Mouse (Mus musculus): ENCODE data around the gene Mecom.

Gene Mecom

DNA sequence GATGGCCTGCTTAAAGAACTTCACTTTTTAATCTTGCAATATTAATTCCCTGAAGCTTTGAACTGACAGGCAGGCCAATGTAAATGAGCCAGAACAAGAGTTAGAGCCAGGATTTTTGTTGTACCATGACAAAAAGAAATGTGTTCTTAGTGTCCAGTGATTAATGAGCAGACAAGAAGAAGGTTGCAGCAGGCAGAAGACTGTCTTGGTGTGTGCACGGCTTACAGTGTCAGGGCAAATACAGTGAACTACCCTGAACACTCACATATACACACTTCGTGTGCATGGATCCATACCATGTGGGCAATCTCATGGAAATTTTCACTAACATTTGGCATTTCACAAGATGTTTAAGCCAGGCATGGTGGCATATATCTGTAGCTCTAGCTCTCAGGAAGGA is 349.0 kb downstream of the Mecom start:
- Histone ChIP-seq H3K27me3 (ENCODE audit: control insufficient read depth, insufficient read depth, low read length, poor library complexity, severe bottlenecking) (no peaks in the 10 kb centered on the region), H3K36me3 (ENCODE audit: control insufficient read depth, insufficient read depth, low read length, poor library complexity, severe bottlenecking) (no peaks in the 10 kb centered on the region)
- no peak for DNase-seq (ENCODE audit: low read depth, low spot score)

DNA sequence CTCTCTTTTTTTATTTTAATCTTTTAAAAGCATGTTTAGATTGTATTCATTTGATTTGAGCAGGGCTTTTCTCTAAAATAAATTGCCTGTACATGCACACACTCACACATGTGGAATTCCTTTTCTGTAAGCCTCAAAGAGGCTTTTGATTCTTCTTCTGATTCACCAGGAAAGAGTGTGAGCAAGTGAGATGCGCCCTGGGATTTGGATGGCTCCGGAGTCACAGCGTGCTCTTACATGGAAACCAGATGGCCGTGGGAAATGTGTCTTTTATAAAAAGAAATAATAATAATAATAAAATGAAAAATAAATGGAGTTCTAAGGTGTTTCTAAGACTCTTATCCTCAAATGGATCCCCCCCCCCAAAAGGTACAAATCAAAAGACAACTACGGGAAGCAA is 349.6 kb downstream of the Mecom start:
- H3K36me3 ChIP-seq (ENCODE audit: control insufficient read depth, insufficient read depth, low read length, poor library complexity, severe bottlenecking) = no peaks in the 10 kb centered on the region
- no peak for DNase-seq (ENCODE audit: low read depth, low spot score)
- H3K27me3 ChIP-seq (ENCODE audit: control insufficient read depth, insufficient read depth, low read length, poor library complexity, severe bottlenecking) = no peaks in the 10 kb centered on the region

DNA sequence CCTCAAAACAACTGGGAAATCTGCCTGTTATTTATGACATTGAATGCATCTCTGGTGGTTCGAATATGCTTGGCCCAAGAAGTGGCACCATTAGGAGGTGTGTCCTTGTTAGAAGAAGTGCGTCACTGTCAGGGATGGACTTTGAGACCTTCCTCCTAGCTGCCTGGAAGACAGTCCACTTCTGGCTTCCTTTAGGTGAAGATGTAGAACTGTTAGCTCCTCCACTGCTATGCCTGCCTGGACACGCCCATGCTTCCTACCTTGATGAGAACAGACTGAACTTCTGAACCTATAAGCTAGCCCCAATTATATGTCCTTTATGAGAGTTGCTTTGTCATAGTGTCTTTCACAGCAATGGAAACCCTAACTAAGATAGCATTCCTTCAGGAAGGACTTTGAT is 352.6 kb downstream of the Mecom start:
- no peak for DNase-seq (ENCODE audit: low read depth, low spot score)
- Histone ChIP-seq H3K36me3 (ENCODE audit: control insufficient read depth, insufficient read depth, low read length, poor library complexity, severe bottlenecking) (no peaks in the 10 kb centered on the region), H3K27me3 (ENCODE audit: control insufficient read depth, insufficient read depth, low read length, poor library complexity, severe bottlenecking) (no peaks in the 10 kb centered on the region)

DNA sequence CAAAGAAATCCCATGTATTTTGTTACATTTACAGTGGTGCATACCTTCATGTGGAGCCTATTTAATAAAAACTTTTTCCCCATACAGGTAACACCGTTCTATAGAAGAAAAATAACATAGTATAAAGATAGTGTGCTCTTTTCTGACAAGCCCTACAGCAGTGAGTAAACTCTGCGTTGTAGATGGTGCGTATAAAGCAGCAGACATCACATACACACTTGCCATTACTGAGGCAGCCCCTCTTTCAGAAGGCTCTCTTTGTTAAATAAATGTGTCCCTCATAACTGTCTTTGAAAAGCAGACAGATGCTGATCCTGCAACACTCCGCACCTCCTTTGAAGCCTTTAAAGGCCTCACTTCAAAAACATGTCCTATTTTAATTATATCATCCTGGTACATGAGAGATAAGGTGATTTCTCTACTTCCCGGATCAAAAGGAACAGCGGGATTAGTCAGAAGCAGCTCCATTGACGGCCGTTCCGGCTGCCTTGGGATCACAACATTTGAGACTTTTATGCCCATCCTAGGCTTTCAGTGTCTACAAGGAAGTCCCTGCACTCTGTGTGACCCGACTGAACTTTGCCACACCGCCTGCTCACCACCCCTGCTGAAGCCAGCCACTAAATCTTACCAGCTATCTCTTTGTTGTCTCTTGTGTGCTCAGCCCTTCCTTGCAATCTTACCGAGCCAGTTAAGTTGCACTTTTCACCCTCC is 355.4 kb downstream of the Mecom start:
- H3K27me3 ChIP-seq (ENCODE audit: control insufficient read depth, insufficient read depth, low read length, poor library complexity, severe bottlenecking) = no peaks in the 10 kb centered on the region
- no peak for DNase-seq (ENCODE audit: low read depth, low spot score)
- H3K36me3 ChIP-seq (ENCODE audit: control insufficient read depth, insufficient read depth, low read length, poor library complexity, severe bottlenecking) = no peaks in the 10 kb centered on the region

DNA sequence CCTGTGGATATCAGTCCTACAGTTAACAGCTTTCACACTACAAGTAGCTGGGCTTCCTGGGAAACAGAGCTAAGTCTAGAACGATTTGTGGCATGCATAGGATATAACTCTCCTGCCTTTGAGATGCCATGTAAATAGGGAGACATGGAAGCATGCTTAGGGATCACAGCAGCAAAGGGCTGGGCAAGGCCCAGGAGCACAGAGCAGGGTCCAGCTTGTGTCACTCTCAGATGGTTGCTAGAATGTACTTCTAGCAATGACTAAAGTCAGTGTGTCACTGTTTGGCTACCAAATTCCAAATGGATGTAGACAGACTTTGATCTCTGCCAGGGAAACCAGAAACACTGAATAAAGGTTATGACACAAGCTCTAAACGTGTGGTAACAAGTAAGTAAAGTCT is 358.5 kb downstream of the Mecom start:
- no peaks in the 10 kb centered on the region for H3K36me3 ChIP-seq (ENCODE audit: control insufficient read depth, insufficient read depth, low read length, poor library complexity, severe bottlenecking)
- H3K27me3 ChIP-seq (ENCODE audit: control insufficient read depth, insufficient read depth, low read length, poor library complexity, severe bottlenecking) = no peaks in the 10 kb centered on the region
- DNase-seq (ENCODE audit: low read depth, low spot score) = no peak

DNA sequence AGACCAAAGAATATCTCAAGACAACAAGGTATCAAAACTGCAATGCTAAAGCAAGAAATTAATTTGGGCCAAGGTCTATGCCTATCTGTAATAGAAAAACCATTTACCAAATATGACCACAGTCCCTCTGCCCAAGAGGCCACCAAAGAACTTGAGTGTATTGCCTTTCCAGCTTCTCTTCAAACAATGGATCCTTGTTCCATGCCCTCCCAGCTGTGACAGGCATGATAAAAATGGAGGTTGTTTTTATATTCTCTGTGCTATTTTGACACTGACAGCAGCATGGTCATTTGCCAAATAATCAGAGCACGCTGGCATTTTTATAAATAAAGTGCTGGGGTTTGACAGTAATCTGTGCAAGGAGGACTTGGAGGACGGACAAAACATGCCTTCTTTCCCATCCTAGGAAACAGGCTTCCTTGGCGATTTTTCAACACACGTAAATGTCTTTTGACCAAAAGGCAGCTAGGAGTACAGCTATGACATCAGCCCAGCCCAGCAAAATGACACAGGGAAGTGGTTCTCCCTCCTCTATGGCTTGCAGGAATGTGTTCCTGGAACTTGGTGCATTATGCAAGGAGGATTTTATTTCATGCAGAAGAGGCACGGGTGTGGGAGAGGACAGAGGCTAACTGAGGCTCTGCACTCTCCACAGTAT is 359.9 kb downstream of the Mecom start:
- no peak for DNase-seq (ENCODE audit: low read depth, low spot score)
- Histone ChIP-seq H3K36me3 (ENCODE audit: control insufficient read depth, insufficient read depth, low read length, poor library complexity, severe bottlenecking) (no peaks in the 10 kb centered on the region), H3K27me3 (ENCODE audit: control insufficient read depth, insufficient read depth, low read length, poor library complexity, severe bottlenecking) (no peaks in the 10 kb centered on the region)

DNA sequence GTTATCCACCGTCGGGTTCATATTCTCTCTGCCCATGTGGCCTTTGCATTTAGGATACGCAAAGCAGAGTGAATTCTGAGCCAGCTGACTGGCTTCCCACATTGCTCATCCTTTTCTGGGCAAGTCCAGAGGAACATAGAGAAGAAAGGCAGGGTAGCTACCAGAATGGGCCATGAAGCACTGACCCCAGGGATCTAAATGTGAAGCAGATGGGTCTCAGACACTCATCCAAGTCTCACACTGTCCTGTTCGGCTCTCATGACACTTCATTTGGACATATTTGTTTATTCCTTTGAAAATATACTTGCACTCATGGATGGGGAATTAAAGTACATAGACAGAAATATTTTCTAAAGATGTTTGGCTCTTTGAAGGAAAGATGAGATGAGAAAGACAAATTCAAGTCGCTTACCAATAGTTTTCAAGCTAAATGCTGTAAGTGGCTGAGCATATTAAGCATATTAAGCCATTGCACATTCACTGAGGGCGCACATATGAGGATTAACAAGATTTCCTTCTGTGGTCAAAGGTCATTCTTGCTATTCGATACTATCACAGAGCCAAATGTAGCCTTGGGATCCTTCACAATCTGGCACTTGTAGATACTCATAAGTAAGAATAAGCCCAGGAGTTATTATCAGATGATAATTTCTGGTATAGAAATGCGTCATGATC is 365.9 kb downstream of the Mecom start:
- no peak for DNase-seq (ENCODE audit: low read depth, low spot score)
- Histone ChIP-seq H3K36me3 (ENCODE audit: control insufficient read depth, insufficient read depth, low read length, poor library complexity, severe bottlenecking) (no peaks in the 10 kb centered on the region), H3K27me3 (ENCODE audit: control insufficient read depth, insufficient read depth, low read length, poor library complexity, severe bottlenecking) (no peaks in the 10 kb centered on the region; the same call in 1 of the 2 replicates)

DNA sequence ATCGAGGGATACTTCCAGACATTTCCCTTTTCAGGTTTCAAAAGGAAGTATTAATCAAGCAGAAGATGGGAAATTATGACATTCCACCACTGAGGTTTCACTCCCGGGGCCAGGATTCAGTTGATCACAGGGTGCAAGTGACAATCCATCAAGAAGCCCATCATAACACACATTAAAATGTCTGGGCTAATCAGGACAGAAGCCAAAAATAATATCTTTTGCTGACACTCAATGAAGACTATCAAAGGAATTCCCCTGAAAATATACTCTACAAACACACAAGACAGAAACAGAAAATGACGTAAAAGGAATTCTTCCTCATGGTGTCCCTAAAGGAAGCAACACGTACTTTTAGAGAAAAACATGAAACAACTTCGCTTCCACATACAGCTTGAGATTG is 371.2 kb downstream of the Mecom start:
- no peaks in the 10 kb centered on the region; the same call in 1 of the 2 replicates for H3K27me3 ChIP-seq (ENCODE audit: control insufficient read depth, insufficient read depth, low read length, poor library complexity, severe bottlenecking)
- no peak for DNase-seq (ENCODE audit: low read depth, low spot score)
- no peaks in the 10 kb centered on the region for H3K36me3 ChIP-seq (ENCODE audit: control insufficient read depth, insufficient read depth, low read length, poor library complexity, severe bottlenecking)

DNA sequence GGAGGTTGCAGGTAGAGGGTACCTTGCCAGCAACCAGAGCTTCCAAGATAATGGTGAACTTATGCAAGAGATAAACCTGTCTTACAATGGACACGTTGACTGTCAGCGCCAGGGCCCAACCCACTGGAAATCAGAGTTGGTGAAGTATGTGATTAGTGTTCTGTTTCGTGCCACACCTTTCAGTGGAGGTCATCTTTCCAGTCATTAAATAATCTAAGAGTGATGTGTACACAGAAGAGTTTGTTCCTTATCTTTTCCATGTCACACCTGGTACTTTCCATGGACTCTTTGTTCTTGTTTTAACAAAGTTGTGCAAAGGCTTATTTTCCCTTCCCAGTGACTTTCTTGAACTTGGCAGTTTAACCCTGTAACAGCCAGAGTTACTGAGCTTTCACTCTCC is 374.0 kb downstream of the Mecom start:
- H3K36me3 ChIP-seq (ENCODE audit: control insufficient read depth, insufficient read depth, low read length, poor library complexity, severe bottlenecking) = no peaks in the 10 kb centered on the region
- no peaks in the 10 kb centered on the region; the same call in 1 of the 2 replicates for H3K27me3 ChIP-seq (ENCODE audit: control insufficient read depth, insufficient read depth, low read length, poor library complexity, severe bottlenecking)
- no peak for DNase-seq (ENCODE audit: low read depth, low spot score)

DNA sequence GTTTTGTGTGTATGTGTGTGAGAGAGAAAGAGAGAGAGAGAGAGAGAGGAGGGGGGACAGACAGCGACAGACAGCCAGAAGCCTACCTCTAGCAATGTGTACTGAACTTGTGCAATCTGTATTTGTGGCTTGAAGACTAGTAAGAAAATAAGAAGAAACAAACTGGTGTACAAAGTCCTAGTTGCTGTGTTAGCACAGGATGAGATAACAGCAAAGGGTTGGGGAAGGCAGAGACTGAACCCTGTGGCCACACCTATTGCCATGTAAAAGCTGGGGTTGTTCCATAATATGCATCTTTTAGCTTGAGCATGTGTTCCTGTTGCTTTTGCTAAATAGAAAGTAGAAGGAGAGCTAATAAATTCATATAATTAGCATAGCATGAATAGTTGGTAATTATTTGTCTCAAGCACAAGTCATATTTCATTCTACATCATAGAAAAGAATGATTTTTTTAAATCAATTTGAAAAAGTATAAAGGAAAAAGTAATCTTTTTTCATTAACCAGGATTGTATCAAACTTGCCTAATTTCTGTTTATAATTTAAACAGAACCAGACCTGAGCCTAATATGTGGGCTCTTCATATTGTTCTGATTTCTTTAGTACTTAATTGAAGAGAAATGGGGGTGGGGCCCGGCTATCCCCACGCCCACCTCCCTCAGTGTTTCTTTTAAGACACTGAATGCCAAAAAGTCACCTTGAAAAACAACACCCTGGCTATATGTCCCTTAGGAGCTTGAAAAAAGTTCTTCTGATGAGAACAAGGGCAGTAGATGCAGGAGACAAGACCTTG is 379.2 kb downstream of the Mecom start:
- DNase-seq (ENCODE audit: low read depth, low spot score) = no peak
- no peaks in the 10 kb centered on the region for H3K27me3 ChIP-seq (ENCODE audit: control insufficient read depth, insufficient read depth, low read length, poor library complexity, severe bottlenecking)
- no peaks in the 10 kb centered on the region for H3K36me3 ChIP-seq (ENCODE audit: control insufficient read depth, insufficient read depth, low read length, poor library complexity, severe bottlenecking)

DNA sequence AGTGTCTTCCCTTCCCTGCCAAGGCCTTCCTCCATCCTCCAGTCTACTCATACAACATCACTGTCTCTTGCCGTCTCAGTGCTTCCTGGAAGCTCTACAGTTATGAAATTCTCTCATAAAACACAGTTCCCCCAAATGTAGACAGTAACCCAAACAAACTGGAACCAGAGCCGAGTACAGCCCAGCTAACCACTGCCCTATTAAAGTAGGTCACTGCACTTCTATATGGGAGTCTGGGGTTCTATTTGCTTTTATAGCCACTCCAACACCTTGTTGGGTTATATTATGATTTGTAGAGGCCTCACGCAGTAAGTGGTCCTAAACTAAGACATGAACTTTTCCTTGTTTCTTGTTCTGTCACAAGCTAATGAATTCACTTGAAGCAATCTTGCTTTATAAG is 380.8 kb downstream of the Mecom start:
- Histone ChIP-seq H3K27me3 (ENCODE audit: control insufficient read depth, insufficient read depth, low read length, poor library complexity, severe bottlenecking) (no peaks in the 10 kb centered on the region), H3K36me3 (ENCODE audit: control insufficient read depth, insufficient read depth, low read length, poor library complexity, severe bottlenecking) (no peaks in the 10 kb centered on the region)
- no peak for DNase-seq (ENCODE audit: low read depth, low spot score)

DNA sequence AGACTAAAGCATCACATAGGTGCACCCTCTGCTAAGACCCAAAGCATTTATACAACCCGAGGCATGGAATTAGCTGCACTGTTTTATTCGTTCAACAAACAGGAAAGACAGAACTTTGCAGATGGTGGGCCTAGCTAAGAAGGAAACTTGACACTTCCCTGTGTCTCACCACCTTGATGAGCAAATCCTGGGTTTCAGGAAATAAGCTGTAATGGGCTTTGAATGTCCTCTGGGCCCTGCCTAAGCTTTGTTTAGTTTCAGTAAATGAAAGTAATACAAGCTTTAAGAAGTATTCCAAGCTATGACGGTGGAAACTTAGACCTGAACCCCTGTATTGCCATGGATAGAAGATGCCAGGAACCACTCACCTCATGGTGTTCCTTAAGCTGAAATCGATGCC is 383.0 kb downstream of the Mecom start:
- DNase-seq (ENCODE audit: low read depth, low spot score) = no peak
- H3K36me3 ChIP-seq (ENCODE audit: control insufficient read depth, insufficient read depth, low read length, poor library complexity, severe bottlenecking) = no peaks in the 10 kb centered on the region
- no peaks in the 10 kb centered on the region for H3K27me3 ChIP-seq (ENCODE audit: control insufficient read depth, insufficient read depth, low read length, poor library complexity, severe bottlenecking)

DNA sequence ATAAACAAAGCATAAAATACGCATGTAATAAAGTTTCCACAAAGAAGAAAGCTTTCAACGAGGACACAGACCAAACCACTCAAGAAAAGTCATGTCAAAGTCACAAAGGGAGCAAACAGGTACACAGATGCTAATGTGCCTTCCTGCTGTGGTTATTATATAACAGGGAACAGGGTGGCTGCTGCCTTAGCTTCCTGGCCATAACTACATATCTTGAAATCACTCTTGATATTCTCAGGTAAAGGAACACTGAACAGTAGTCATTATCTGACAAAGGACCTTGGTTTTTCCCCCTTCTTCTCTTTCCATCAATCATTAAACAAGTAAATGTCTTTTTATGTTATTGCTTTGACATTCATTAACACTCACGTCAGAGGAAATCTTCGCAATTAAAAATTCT is 384.4 kb downstream of the Mecom start:
- DNase-seq (ENCODE audit: low read depth, low spot score) = no peak
- no peaks in the 10 kb centered on the region for H3K27me3 ChIP-seq (ENCODE audit: control insufficient read depth, insufficient read depth, low read length, poor library complexity, severe bottlenecking)
- H3K36me3 ChIP-seq (ENCODE audit: control insufficient read depth, insufficient read depth, low read length, poor library complexity, severe bottlenecking) = no peaks in the 10 kb centered on the region

DNA sequence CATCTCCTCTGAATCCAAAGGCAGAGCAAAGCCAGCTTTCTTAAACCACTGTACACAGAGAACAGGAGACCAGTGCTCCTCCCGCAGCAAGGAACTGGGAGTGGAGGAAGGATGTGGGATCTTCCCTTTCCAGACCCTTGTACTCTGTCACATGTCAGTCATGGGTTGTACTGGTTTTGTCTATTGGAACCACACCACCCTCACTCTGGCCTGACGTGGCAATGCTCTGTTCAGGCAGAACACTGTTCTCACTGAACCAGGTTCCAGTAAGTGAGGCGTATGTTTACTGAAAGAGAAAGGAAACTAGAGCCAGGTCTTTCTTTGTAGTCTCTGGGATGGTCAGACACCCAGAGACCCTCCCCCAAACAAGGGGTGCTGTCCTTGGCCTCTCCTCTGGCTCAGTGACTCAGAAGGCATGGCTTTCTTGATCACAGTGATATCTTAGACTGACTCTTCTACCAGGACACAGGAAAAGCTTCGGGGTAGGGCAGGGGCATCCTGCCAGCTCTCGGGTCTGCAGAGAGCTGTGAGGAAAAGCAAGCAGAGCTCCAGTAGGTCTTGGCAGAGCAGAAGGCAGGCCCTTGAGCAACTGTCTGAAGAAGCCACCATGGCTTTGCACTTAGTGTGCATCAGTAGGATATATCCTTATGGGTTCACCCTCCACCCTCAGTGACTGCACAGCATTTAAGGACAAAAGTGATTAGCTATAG is 386.7 kb downstream of the Mecom start:
- no peaks in the 10 kb centered on the region for H3K36me3 ChIP-seq (ENCODE audit: control insufficient read depth, insufficient read depth, low read length, poor library complexity, severe bottlenecking)
- no peaks in the 10 kb centered on the region for H3K27me3 ChIP-seq (ENCODE audit: control insufficient read depth, insufficient read depth, low read length, poor library complexity, severe bottlenecking)
- no peak for DNase-seq (ENCODE audit: low read depth, low spot score)
